Mouse (Mus musculus) megakaryocyte-erythroid progenitor cell, adult 5-6 weeks (primary cell): Measurements from ENCODE around the gene 1700047I17Rik2. TPM values are rescaled to one million over a fixed set of nuclear protein-coding genes. Genes with fewer than 3 reads are reported as not detected.
"Not testable (repeated sequence)": the region's sequence is repeated elsewhere in the genome, so short reads cannot be mapped to it uniquely, and the experiment has no call there.

Experiments
- ATAC-seq: replicated peaks from 2 replicates; pipeline ENCODE4 v1.8.0; 2016; ENCODE audit warnings: mild to moderate bottlenecking, inconsistent platforms; ENCODE audit not compliant: severe bottlenecking, poor library complexity, low FRiP score, low TSS enrichment
- total RNA-seq, 2 experiments: library from RNA; stranded (forward) in 1 of 2; stranded (reverse) in 1 of 2; fragments of 200-1000, 215-1000 nt in 1 of 2; fragments of >200 nt in 1 of 2; fragmentation: Nextera tagmentation in 1 of 2; gene quantifications; 2 replicates each; pipeline ENCODE4 v1.2.3; 2014 to 2017

1700047I17Rik2 gene
- total RNA-seq (2014; fragmentation: Nextera tagmentation) (9.7 and 11.2 TPM in 2 replicates), total RNA-seq (2017) (4.9 TPM in 1 of 2 replicates, not detected in the other)

DNA sequence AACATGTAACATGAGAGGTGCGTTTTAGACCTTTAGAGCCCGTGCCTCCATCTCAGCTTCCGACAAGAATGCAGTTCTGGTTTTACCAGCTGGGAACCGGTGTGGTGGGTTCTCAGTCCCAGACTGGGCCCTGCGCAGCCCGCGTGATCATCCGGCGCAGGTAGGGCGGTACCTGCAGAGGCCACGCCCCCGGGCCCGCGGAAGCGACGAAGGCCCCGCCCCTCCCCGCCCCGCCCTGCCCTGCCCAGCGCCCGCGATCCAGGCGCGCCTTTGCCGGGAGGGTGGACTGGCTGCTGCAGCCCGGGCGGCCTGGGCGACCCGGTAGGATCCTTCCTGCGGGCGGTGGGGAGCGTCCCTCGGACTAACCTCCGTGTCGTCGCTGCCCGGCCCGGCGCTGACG lies at the start of gene 1700047I17Rik2:
Gene 1700047I17Rik2, plus strand, starts transcription at position 287 of the 400 bp plus-strand sequence.
- peak; percentile 87 for ATAC-seq

DNA sequence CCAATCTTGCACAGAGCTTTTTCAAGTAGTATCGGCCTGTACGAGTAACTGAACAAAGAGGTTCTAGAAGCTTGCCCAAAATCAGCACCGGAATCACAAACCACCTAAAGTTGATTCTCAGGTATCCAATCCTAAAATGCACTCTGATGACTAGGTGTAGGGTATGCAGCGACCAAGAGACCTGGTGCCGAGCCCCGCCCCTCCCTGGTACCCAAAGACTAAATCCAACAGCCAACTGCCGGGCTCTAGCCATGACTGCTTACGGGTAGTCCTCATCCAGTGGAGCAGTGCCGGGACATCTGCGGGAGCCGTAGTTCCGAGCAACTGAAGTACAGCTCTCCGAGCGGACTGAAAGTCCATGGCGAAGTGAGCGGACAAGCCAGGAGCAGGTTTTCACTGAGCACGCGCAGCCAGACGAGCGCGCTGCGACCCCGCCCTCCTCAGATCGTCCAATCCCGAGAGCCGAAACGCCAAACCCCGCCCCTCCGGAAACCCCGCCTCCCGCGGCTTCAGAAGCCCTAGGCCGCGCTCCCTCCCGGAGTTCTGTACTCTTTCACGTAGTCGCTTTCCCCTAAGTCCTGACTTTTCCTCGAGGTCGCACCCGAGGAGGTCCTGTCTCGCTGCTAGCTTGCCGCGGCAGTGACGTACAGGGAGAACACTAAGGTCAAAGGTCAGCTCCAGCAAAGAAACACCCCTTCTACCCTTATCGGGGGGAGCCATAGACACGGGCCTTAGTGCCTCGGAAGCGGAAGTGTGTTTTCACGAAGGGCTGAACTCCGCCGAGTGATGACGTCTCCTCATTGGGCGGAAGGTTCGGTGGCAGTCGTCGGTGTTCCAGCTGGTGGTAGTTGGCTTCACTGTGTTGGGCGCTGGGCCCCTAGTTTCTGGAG lies 44.6 kb upstream of the 1700047I17Rik2 start, which contains the start of gene Srp54b:
Gene Srp54b, plus strand, starts transcription at position 546 of the 890 bp plus-strand sequence.
- peak; percentile 97 for ATAC-seq

- peak; percentile 45; the same call in 1 of the 2 replicates for ATAC-seq
Observed at GRCm38 (mm10) chr12:55155449-55155783, 44.0 kb upstream of the 1700047I17Rik2 start.

DNA sequence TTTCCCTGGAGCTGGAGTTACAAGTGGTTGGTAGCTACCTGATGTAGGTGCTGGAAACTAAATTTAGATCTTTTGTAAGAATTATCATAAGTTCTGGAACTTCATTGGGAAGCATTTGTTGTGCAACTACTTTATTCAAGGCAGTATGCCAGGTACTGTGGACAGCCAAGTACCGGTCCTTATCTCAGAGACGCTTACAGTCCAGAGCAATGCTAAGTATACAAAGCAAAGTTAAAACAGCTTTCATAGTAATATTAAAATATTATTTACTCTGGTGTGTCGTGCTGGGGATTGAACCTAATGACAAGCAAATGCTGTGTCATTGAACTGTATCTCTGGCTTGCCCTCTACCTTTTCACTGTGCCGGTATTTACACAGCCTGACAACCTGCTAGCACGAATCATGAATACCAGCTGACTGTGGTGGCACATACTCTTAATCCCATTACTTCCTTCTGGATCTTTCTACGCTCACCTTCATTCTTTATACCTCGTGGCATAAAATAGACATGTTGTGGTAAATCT lies 32.3 kb upstream of the 1700047I17Rik2 start:
- not testable (repeated sequence) for ATAC-seq

DNA sequence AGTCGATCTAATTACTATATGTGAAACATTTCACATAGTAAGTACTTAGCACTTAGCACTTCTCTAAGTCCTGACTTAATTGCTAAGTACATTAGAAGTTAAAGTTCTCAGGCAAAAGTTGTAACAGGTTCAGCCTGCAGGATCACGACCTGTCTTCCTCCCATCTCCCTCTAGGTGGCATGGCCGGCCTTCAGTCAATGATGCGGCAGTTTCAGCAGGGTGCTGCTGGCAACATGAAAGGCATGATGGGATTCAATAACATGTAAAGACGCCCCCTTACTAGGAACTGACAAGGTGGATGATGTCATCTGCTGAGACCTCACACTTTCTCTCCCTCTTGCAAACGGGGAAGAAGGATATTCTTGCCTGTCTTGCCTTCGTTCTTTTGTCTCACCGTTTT lies 11.7 kb upstream of the 1700047I17Rik2 start:
- peak; percentile 87 for ATAC-seq

DNA sequence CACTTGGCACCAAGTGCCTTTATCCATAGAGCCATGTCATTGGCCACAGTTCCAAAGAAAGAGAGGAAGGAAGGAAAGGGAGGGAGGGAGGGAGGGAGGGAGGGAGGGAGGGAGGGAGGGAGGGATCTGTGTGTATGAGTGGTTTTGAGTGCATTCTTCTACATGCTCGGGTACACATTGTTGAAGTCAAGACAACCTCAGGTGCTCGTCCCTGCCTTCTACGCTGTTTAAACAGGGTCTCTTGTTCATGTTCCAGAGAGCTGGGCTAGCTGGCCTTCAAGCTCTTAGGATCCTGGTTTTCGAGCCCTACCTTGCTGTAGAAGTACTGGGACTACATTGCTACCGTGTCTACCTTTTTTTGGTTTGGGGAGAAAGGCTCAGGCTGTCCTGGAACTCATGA lies 10.3 kb upstream of the 1700047I17Rik2 start:
- ATAC-seq = not testable (repeated sequence)

- peak; percentile 75 for ATAC-seq
Observed at GRCm38 (mm10) chr12:55199799-55200198, 407 bp downstream of the 1700047I17Rik2 start.

DNA sequence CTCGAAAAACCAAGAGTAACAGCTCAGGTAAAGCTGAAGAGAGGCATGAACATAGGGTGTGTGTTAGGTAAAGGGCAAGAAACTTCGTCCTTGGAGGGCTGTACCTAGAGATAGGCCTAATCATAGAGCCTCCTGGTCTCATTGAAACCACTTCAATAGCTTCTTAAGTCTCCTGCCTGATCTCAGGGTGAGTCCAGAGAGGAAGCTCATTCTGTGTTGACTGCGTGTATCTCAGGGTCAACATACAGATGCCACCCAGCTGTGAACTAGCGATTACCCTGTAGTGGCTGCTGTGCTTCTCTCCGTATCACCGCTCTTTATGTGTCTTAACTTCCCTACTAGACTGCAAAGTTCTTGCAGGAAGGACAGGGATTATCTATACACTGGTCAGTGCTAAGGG lies 13.6 kb downstream of the 1700047I17Rik2 start:
- 0 out of 2 replicates have a peak, but pooled peaks have one; percentile 29 for ATAC-seq

DNA sequence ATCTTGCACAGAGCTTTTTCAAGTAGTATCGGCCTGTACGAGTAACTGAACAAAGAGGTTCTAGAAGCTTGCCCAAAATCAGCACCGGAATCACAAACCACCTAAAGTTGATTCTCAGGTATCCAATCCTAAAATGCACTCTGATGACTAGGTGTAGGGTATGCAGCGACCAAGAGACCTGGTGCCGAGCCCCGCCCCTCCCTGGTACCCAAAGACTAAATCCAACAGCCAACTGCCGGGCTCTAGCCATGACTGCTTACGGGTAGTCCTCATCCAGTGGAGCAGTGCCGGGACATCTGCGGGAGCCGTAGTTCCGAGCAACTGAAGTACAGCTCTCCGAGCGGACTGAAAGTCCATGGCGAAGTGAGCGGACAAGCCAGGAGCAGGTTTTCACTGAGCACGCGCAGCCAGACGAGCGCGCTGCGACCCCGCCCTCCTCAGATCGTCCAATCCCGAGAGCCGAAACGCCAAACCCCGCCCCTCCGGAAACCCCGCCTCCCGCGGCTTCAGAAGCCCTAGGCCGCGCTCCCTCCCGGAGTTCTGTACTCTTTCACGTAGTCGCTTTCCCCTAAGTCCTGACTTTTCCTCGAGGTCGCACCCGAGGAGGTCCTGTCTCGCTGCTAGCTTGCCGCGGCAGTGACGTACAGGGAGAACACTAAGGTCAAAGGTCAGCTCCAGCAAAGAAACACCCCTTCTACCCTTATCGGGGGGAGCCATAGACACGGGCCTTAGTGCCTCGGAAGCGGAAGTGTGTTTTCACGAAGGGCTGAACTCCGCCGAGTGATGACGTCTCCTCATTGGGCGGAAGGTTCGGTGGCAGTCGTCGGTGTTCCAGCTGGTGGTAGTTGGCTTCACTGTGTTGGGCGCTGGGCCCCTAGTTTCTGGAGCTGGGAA lies 30.5 kb downstream of the 1700047I17Rik2 start, which contains the start of gene Srp54c:
Gene Srp54c, plus strand, starts transcription at position 543 of the 894 bp plus-strand sequence.
- ATAC-seq = peak; percentile 97

DNA sequence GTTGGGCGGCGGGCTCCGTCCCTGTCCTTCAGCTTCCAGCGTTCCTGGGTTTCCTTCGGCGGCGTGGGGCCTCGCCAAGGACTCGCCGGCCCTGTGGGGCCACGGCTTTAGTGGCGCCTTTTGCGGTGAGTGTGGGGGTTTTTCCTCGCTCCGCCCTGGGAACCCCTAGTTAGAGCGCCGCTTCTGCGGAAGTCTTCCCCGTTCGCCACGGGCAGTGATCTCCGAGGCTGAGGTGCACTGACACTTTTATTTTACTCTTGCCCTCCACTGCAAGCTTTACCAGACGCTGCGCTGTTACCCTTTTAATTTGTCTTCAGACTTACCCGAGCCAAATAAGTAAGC lies 31.1 kb downstream of the 1700047I17Rik2 start:
- ATAC-seq = peak; percentile 38; the same call in 1 of the 2 replicates

GRCm38 (mm10) chr12:55242243-55242642 lies 42.9 kb downstream of the 1700047I17Rik2 start:
- not testable (repeated sequence) for ATAC-seq

DNA sequence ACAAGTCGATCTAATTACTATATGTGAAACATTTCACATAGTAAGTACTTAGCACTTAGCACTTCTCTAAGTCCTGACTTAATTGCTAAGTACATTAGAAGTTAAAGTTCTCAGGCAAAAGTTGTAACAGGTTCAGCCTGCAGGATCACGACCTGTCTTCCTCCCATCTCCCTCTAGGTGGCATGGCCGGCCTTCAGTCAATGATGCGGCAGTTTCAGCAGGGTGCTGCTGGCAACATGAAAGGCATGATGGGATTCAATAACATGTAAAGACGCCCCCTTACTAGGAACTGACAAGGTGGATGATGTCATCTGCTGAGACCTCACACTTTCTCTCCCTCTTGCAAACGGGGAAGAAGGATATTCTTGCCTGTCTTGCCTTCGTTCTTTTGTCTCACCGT lies 62.6 kb downstream of the 1700047I17Rik2 start:
- peak; percentile 93 for ATAC-seq

DNA sequence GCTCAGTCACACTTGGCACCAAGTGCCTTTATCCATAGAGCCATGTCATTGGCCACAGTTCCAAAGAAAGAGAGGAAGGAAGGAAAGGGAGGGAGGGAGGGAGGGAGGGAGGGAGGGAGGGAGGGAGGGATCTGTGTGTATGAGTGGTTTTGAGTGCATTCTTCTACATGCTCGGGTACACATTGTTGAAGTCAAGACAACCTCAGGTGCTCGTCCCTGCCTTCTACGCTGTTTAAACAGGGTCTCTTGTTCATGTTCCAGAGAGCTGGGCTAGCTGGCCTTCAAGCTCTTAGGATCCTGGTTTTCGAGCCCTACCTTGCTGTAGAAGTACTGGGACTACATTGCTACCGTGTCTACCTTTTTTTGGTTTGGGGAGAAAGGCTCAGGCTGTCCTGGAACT lies 64.0 kb downstream of the 1700047I17Rik2 start:
- ATAC-seq = not testable (repeated sequence)

Other genes starting within 250 kb of the 1700047I17Rik2 start
- gene Gm20403, start 213.1 kb upstream of the 1700047I17Rik2 start, total RNA-seq (2014; fragmentation: Nextera tagmentation) = not detected in 2 replicates
- gene Gm20403, start 213.1 kb upstream of the 1700047I17Rik2 start, total RNA-seq (2017) = not detected in 2 replicates
- 105 and 128 TPM in 2 replicates for gene Baz1a, start 185.2 kb upstream of the 1700047I17Rik2 start, total RNA-seq (2014; fragmentation: Nextera tagmentation)
- 98.9 and 112 TPM in 2 replicates for gene Baz1a, start 185.2 kb upstream of the 1700047I17Rik2 start, total RNA-seq (2017)
- 32.7 and 33.2 TPM in 2 replicates for gene 2700097O09Rik, start 119.5 kb upstream of the 1700047I17Rik2 start, total RNA-seq (2014; fragmentation: Nextera tagmentation)
- 19.6 and 20.7 TPM in 2 replicates for gene 2700097O09Rik, start 119.5 kb upstream of the 1700047I17Rik2 start, total RNA-seq (2017)
- gene Srp54a, start 119.3 kb upstream of the 1700047I17Rik2 start, total RNA-seq (2014; fragmentation: Nextera tagmentation) = 72.6 and 88.9 TPM in 2 replicates
- gene Srp54a, start 119.3 kb upstream of the 1700047I17Rik2 start, total RNA-seq (2017) = 194 and 251 TPM in 2 replicates
- 5.8 TPM in 1 of 2 replicates, not detected in the other for gene Fam177a, start 75.1 kb upstream of the 1700047I17Rik2 start, total RNA-seq (2014; fragmentation: Nextera tagmentation)
- gene Fam177a, start 75.1 kb upstream of the 1700047I17Rik2 start, total RNA-seq (2017) = 13.9 and 19.9 TPM in 2 replicates
- gene Srp54b, start 44.5 kb upstream of the 1700047I17Rik2 start, total RNA-seq (2014; fragmentation: Nextera tagmentation) = 18.3 and 26.0 TPM in 2 replicates
- 51.0 and 107 TPM in 2 replicates for gene Srp54b, start 44.5 kb upstream of the 1700047I17Rik2 start, total RNA-seq (2017)
- gene Srp54c, start 30.6 kb downstream of the 1700047I17Rik2 start, total RNA-seq (2014; fragmentation: Nextera tagmentation) = 19.0 and 33.7 TPM in 2 replicates
- gene Srp54c, start 30.6 kb downstream of the 1700047I17Rik2 start, total RNA-seq (2017) = 109 and 117 TPM in 2 replicates
- 31.6 and 45.5 TPM in 2 replicates for gene 1110008L16Rik, start 100.0 kb downstream of the 1700047I17Rik2 start, total RNA-seq (2014; fragmentation: Nextera tagmentation)
- gene 1110008L16Rik, start 100.0 kb downstream of the 1700047I17Rik2 start, total RNA-seq (2017) = 40.3 and 47.5 TPM in 2 replicates
- 29.6 and 36.6 TPM in 2 replicates for gene Ppp2r3c, start 103.4 kb downstream of the 1700047I17Rik2 start, total RNA-seq (2014; fragmentation: Nextera tagmentation)
- gene Ppp2r3c, start 103.4 kb downstream of the 1700047I17Rik2 start, total RNA-seq (2017) = 24.5 and 28.1 TPM in 2 replicates
- gene Psma6, start 184.6 kb downstream of the 1700047I17Rik2 start, total RNA-seq (2014; fragmentation: Nextera tagmentation) = 335 and 357 TPM in 2 replicates
- gene Psma6, start 184.6 kb downstream of the 1700047I17Rik2 start, total RNA-seq (2017) = 358 and 418 TPM in 2 replicates